Mouse (Mus musculus): ENCODE results near the gene Psmd7. TPM values are rescaled to one million over a fixed set of nuclear protein-coding genes. Genes with fewer than 3 reads are reported as not detected.

The Psmd7 gene
- polyA plus RNA-seq, 1 experiment: 70.6 TPM

GRCm38 (mm10) chr8:107545621-107546152 is 42.6 kb downstream of the Psmd7 start:
- no peaks in the 10 kb centered on the region for H3K36me3 ChIP-seq (ENCODE audit: control insufficient read depth, insufficient read depth, low read length)
- H3K27me3 ChIP-seq (ENCODE audit: control insufficient read depth, insufficient read depth, low read length): no peaks in the 10 kb centered on the region
- no peaks in the 10 kb centered on the region for H3K4me1 ChIP-seq (ENCODE audit: control insufficient read depth, insufficient read depth, low read length)
- H3K4me3 ChIP-seq (ENCODE audit: control insufficient read depth, low read depth, low read length): no peak overlapping the region
- H3K27ac ChIP-seq (ENCODE audit: control insufficient read depth, insufficient read depth, low read depth, low read length): no peak overlapping the region
- TF ChIP-seq POLR2A (IDR thresholded peaks at IDR 0.05; ENCODE audit: control insufficient read depth, low read depth, low read length): no peak

- Histone ChIP-seq H3K4me1 (ENCODE audit: control insufficient read depth, insufficient read depth, low read length) (no peaks in the 10 kb centered on the region), H3K27ac (ENCODE audit: control insufficient read depth, insufficient read depth, low read depth, low read length) (no peak overlapping the region), H3K4me3 (ENCODE audit: control insufficient read depth, low read depth, low read length) (no peak overlapping the region), H3K36me3 (ENCODE audit: control insufficient read depth, insufficient read depth, low read length) (no peaks in the 10 kb centered on the region), H3K27me3 (ENCODE audit: control insufficient read depth, insufficient read depth, low read length) (no peaks in the 10 kb centered on the region)
- TF ChIP-seq POLR2A (IDR thresholded peaks at IDR 0.05; ENCODE audit: control insufficient read depth, low read depth, low read length) (no peak), CTCF (IDR thresholded peaks at IDR 0.05; ENCODE audit: control insufficient read depth, insufficient read depth, insufficient replicate concordance, low read depth, low read length) (no peak)
Observed at GRCm38 (mm10) chr8:107544651-107545174, 43.6 kb downstream of the Psmd7 start.

GRCm38 (mm10) chr8:107544211-107544610 is 44.1 kb downstream of the Psmd7 start:
- no peaks in the 10 kb centered on the region for H3K27me3 ChIP-seq (ENCODE audit: control insufficient read depth, insufficient read depth, low read length)
- H3K27ac ChIP-seq (ENCODE audit: control insufficient read depth, insufficient read depth, low read depth, low read length): no peak overlapping the region
- no peaks in the 10 kb centered on the region for H3K36me3 ChIP-seq (ENCODE audit: control insufficient read depth, insufficient read depth, low read length)
- no peak overlapping the region for H3K4me3 ChIP-seq (ENCODE audit: control insufficient read depth, low read depth, low read length)
- H3K4me1 ChIP-seq (ENCODE audit: control insufficient read depth, insufficient read depth, low read length): no peaks in the 10 kb centered on the region
- TF ChIP-seq CTCF (IDR thresholded peaks at IDR 0.05; ENCODE audit: control insufficient read depth, insufficient read depth, insufficient replicate concordance, low read depth, low read length) (no peak), POLR2A (IDR thresholded peaks at IDR 0.05; ENCODE audit: control insufficient read depth, low read depth, low read length) (no peak)

- TF ChIP-seq CTCF (IDR thresholded peaks at IDR 0.05; ENCODE audit: control insufficient read depth, insufficient read depth, insufficient replicate concordance, low read depth, low read length) (no peak), POLR2A (IDR thresholded peaks at IDR 0.05; ENCODE audit: control insufficient read depth, low read depth, low read length) (no peak)
- Histone ChIP-seq H3K27ac (ENCODE audit: control insufficient read depth, insufficient read depth, low read depth, low read length) (no peak overlapping the region), H3K27me3 (ENCODE audit: control insufficient read depth, insufficient read depth, low read length) (no peaks in the 10 kb centered on the region), H3K4me1 (ENCODE audit: control insufficient read depth, insufficient read depth, low read length) (no peaks in the 10 kb centered on the region), H3K4me3 (ENCODE audit: control insufficient read depth, low read depth, low read length) (no peak overlapping the region), H3K36me3 (ENCODE audit: control insufficient read depth, insufficient read depth, low read length) (no peaks in the 10 kb centered on the region)
Observed at GRCm38 (mm10) chr8:107543714-107544113, 44.5 kb downstream of the Psmd7 start.

GRCm38 (mm10) chr8:107542151-107542550 is 46.1 kb downstream of the Psmd7 start:
- TF ChIP-seq CTCF (IDR thresholded peaks at IDR 0.05; ENCODE audit: control insufficient read depth, insufficient read depth, insufficient replicate concordance, low read depth, low read length) (no peak), POLR2A (IDR thresholded peaks at IDR 0.05; ENCODE audit: control insufficient read depth, low read depth, low read length) (no peak)
- H3K27ac ChIP-seq (ENCODE audit: control insufficient read depth, insufficient read depth, low read depth, low read length): no peak overlapping the region
- no peaks in the 10 kb centered on the region for H3K36me3 ChIP-seq (ENCODE audit: control insufficient read depth, insufficient read depth, low read length)
- no peaks in the 10 kb centered on the region for H3K4me1 ChIP-seq (ENCODE audit: control insufficient read depth, insufficient read depth, low read length)
- H3K27me3 ChIP-seq (ENCODE audit: control insufficient read depth, insufficient read depth, low read length): no peaks in the 10 kb centered on the region
- no peak overlapping the region for H3K4me3 ChIP-seq (ENCODE audit: control insufficient read depth, low read depth, low read length)

GRCm38 (mm10) chr8:107541369-107541768 is 46.9 kb downstream of the Psmd7 start:
- H3K27ac ChIP-seq (ENCODE audit: control insufficient read depth, insufficient read depth, low read depth, low read length): no peak overlapping the region
- H3K4me3 ChIP-seq (ENCODE audit: control insufficient read depth, low read depth, low read length): peak overlapping the region; percentile 39
- no peaks in the 10 kb centered on the region for H3K27me3 ChIP-seq (ENCODE audit: control insufficient read depth, insufficient read depth, low read length)
- no peak for TF ChIP-seq CTCF (IDR thresholded peaks at IDR 0.05; ENCODE audit: control insufficient read depth, insufficient read depth, insufficient replicate concordance, low read depth, low read length)
- no peak for TF ChIP-seq POLR2A (IDR thresholded peaks at IDR 0.05; ENCODE audit: control insufficient read depth, low read depth, low read length)
- no peaks in the 10 kb centered on the region for H3K4me1 ChIP-seq (ENCODE audit: control insufficient read depth, insufficient read depth, low read length)
- H3K36me3 ChIP-seq (ENCODE audit: control insufficient read depth, insufficient read depth, low read length): no peaks in the 10 kb centered on the region

- no peaks in the 10 kb centered on the region for H3K36me3 ChIP-seq (ENCODE audit: control insufficient read depth, insufficient read depth, low read length)
Observed at GRCm38 (mm10) chr8:107540623-107541022, 47.6 kb downstream of the Psmd7 start.

More at GRCm38 (mm10) chr8:107540623-107541022, 47.6 kb downstream of the Psmd7 start:
- no peak for TF ChIP-seq CTCF (IDR thresholded peaks at IDR 0.05; ENCODE audit: control insufficient read depth, insufficient read depth, insufficient replicate concordance, low read depth, low read length)
- no peak for TF ChIP-seq POLR2A (IDR thresholded peaks at IDR 0.05; ENCODE audit: control insufficient read depth, low read depth, low read length)
- Histone ChIP-seq H3K27ac (ENCODE audit: control insufficient read depth, insufficient read depth, low read depth, low read length) (no peak overlapping the region), H3K27me3 (ENCODE audit: control insufficient read depth, insufficient read depth, low read length) (no peaks in the 10 kb centered on the region), H3K4me1 (ENCODE audit: control insufficient read depth, insufficient read depth, low read length) (no peaks in the 10 kb centered on the region), H3K4me3 (ENCODE audit: control insufficient read depth, low read depth, low read length) (no peak overlapping the region)

All from testis, adult 2 months (tissue).